Mouse (Mus musculus) gastrocnemius, postnatal 4 days (tissue): ENCODE results near the gene Pcsk2. TPM values are rescaled to one million over a fixed set of nuclear protein-coding genes. Genes with fewer than 3 reads are reported as not detected.

Experiments
- DNase-seq, 2 experiments: peaks; one replicate each; pipeline ENCODE4 v3.0.0; 2021 to 2022; ENCODE audit warnings: low spot score in 2 of 2, mixed read lengths in 2 of 2
- long read RNA-seq, 2 experiments: library from polyadenylated mRNA; stranded (forward); transcript quantifications; one replicate each; pipeline ENCODE4 v2.0.0; 2021
- total RNA-seq, 2 experiments: library from RNA; stranded (reverse); gene quantifications; 2 replicates each; pipeline ENCODE4 v1.2.3; 2021

The Pcsk2 gene
- under 1 TPM; 0.75 to 0.91 TPM for total RNA-seq
- long read RNA-seq, experiment 1: 0 reads
- long read RNA-seq, experiment 2, partial matches to known transcripts: 0 of 1 reads
- long read RNA-seq, experiment 2, other reads (novel, unspliced or antisense): 1 of 1 reads

- peak; percentile 30 to 41 for DNase-seq
Observed at GRCm38 (mm10) chr2:143545758-143546246, at the start of gene Pcsk2. TSS of gene Pcsk2 (plus strand) at chr2:143546156.

GRCm38 (mm10) chr2:143500845-143501244, 45.1 kb upstream of the Pcsk2 start:
- peak in 1 of 2 experiments; percentile 10 for DNase-seq

- DNase-seq: no peak
Observed at GRCm38 (mm10) chr2:143501760-143502159, 44.2 kb upstream of the Pcsk2 start.

- no peak for DNase-seq
Observed at GRCm38 (mm10) chr2:143502203-143502602, 43.8 kb upstream of the Pcsk2 start.

- no peak for DNase-seq
Observed at GRCm38 (mm10) chr2:143536485-143536884, 9.5 kb upstream of the Pcsk2 start.

- DNase-seq: no peak
Observed at GRCm38 (mm10) chr2:143545299-143545751, 631 bp upstream of the Pcsk2 start.

GRCm38 (mm10) chr2:143546412-143547211, 656 bp downstream of the Pcsk2 start:
- DNase-seq: peak in 1 of 2 experiments; percentile 15

- no peak for DNase-seq
Observed at GRCm38 (mm10) chr2:143547251-143548090, 1.5 kb downstream of the Pcsk2 start.

GRCm38 (mm10) chr2:143560384-143560783, 14.4 kb downstream of the Pcsk2 start:
- DNase-seq: no peak

GRCm38 (mm10) chr2:143565062-143565461, 19.1 kb downstream of the Pcsk2 start:
- no peak for DNase-seq

GRCm38 (mm10) chr2:143565961-143566360, 20.0 kb downstream of the Pcsk2 start:
- no peak for DNase-seq

GRCm38 (mm10) chr2:143585341-143585740, 39.4 kb downstream of the Pcsk2 start:
- no peak for DNase-seq

- DNase-seq: no peak
Observed at GRCm38 (mm10) chr2:143590398-143590797, 44.4 kb downstream of the Pcsk2 start.

- no peak for DNase-seq
Observed at GRCm38 (mm10) chr2:143603071-143603470, 57.1 kb downstream of the Pcsk2 start.

- DNase-seq: no peak
Observed at GRCm38 (mm10) chr2:143603871-143604512, 58.0 kb downstream of the Pcsk2 start.

GRCm38 (mm10) chr2:143610355-143611331, 64.7 kb downstream of the Pcsk2 start:
- no peak for DNase-seq

GRCm38 (mm10) chr2:143613466-143613865, 67.5 kb downstream of the Pcsk2 start:
- no peak for DNase-seq

GRCm38 (mm10) chr2:143614775-143615174, 68.8 kb downstream of the Pcsk2 start:
- no peak for DNase-seq

- DNase-seq: no peak
Observed at GRCm38 (mm10) chr2:143620916-143621315, 75.0 kb downstream of the Pcsk2 start.

GRCm38 (mm10) chr2:143623916-143624315, 78.0 kb downstream of the Pcsk2 start:
- DNase-seq: no peak
